Mouse (Mus musculus): ENCODE measurements around the gene Ydjc. TPM values are rescaled to one million over a fixed set of nuclear protein-coding genes. Genes with fewer than 3 reads are reported as not detected.
"Not testable (repeated sequence)": the region's sequence is repeated elsewhere in the genome, so short reads cannot be mapped to it uniquely, and the experiment has no call there.

Ydjc gene
- total RNA-seq, 2 experiments from 2014 or later: 0.61 to 1.2 TPM

DNA sequence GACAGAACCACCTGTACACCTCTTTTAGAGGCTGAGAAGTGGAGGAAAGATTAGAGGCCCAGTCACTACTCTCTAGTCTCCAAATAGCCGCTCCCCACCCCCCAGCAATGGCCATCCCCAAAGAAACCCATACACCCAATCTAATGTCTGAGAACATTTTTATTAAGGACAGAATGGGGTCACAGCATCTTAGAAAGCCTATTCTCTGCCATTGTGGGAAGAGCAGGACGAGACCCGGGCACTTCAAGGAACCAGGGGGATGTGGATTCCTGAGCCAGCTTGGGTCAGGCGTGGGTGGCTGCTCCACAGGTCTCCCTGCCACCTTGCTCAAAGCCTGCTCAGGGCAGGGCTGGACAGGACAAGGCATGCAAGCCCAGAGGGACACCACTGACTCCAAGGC is 7.5 kb downstream of the Ydjc start:
- no peak for DNase-seq

DNA sequence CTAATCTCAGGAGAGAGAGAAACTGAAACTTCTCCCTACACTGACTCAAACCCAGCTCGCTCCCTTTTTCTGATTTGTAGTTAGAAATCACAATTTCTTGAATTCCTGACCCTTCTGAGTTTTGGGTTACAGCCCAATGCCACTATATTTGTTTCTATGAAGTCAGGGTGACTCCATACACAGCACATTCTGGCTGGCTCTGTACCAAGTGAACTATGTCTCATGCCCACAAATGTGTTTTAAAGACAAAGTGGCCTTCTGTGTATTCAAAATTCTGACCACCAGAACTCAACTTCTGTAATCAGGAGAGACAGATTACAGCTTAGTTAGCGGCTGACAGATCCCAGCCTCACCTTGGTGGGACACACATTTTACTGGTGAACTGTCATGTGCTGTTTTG is 9.9 kb downstream of the Ydjc start:
- DNase-seq: no peak

DNA sequence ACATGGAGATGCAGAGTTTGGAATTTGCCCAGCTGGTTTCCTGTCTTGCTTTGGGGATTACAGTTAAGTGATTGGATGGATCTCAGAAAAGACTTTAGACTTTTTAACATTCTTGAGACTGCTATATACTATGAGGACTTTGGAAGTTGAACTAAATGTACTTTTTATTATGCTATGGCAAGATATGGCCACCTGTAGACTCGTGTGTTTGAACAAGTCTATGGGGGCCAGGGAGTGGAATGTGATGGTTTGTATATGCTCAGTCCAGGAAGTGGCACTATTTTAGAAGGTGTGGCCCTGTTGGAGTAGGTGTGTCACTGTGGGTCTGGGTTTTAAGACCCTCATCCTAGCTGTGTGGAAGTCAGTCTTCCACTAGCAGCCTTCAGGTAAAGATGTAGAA is 21.1 kb downstream of the Ydjc start:
- DNase-seq: not testable (repeated sequence)

DNA sequence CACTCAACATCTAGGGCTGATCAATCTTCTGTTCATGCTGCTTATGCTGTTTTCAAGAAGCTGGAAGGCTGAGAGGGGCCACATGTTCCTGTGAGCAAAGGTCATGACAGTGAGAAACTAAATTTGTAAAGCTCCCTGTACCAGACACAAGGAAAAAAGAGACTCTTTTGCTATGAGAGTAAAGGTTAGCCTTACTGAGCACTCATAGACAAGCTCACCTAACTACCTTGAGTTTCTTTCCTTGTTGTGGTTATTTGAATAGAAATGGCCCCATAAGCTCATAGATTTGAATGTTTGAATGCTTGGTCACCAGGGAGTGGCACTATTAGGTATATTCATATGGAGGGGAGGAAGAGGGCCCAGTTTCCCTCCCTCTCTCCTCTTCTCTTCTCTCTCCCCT is 22.8 kb downstream of the Ydjc start:
- no peak for DNase-seq

DNA sequence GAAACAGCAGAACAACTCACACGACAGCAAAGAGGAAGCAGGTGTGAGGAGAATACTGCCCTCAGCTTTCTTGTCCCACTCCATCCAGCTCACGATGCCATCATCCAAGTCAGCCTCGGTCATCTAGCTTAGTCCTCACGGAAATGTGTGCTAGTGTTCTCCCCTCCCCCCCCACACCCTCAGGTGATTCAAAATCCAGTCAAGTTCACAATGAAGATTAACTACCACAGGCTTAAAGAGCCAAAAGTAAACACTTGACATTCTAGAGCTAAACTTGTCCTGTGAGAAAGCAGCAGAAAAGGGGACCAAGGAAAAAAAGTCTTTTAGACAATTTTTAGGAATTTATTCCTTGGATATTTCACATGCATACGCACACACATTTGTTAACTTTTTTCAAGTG is 23.6 kb downstream of the Ydjc start:
- no peak for DNase-seq

DNA sequence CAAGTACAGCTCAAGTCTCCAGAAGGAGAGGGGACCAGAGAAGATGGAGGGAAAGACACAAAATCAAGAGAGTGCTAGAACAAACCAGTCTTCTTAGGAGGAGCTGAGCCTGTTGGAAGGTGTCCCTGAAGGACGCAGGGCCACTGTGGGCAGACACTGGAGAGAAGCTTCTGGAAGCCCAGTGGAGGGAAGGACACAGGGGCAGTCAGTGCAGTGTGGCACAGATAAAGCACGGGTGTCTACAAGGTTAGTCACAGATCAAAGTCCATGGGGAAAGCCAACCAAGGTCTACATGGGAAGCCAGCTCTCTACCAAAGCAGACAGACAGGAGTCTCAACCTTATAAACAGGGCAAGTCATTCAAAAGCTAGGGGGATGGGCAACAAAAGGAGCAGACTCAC is 31.3 kb downstream of the Ydjc start:
- no peak for DNase-seq

DNA sequence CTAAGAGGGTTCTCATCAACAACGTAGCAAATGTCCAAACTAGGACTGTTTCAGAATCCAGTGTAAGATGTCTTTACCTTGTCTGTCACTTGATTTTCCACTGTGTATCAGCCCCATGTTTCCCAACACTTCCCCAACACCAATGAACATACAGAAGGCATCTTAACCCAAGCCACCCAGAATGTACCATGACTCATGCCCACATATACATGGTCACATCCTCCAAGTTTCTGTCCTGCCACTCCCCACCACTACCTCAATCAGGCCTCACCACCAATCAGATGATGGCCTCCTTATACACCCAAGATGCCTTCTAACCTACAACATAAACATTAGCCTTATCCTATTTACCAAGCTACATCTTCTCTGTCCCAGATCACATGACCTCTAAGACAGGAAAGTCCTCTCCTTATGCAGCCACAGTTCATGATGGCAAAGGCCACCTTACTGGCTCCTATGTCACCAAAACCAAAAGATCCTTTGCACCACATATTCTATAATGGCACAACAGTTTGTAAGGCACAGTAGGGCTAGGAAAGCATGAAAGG is 33.3 kb downstream of the Ydjc start:
- DNase-seq: no peak

DNA sequence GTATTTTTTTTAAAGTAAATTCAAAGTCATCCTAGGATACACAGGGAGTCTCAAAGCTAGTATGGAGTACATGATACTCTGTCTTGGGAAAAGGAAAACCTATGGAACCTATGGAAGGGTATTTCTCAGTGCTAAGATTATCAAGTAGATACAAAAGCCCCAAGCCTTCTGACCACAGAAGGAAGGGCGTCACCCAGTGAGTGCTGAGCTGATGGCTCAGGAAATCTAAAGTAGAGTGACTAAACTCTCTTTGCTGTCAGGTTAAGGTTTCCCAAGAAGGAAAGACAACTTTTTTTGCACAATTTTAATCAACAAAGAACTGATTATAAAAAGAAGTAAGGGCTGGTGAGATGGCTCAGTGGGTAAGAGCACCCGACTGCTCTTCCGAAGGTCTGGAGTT is 35.3 kb downstream of the Ydjc start:
- no peak for DNase-seq

DNA sequence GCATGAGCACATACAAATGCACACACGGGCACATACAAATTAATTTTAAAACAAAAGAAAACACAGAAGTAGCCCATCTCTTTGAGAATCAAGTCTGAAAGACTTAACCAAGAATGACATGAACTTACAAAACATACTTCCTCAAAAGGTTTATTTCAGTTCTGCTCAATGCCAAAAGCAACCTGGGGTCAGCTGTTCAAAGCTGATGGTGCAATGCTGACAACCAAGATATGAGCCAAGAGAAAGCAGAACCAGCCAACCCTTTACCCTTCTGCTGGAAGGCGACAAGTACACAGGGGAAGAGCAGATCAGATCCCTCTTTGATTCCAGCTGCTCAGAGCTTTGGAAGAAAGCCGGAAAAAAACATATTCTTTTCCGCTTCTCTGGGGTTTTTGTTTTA is 37.0 kb downstream of the Ydjc start:
- DNase-seq: no peak

DNA sequence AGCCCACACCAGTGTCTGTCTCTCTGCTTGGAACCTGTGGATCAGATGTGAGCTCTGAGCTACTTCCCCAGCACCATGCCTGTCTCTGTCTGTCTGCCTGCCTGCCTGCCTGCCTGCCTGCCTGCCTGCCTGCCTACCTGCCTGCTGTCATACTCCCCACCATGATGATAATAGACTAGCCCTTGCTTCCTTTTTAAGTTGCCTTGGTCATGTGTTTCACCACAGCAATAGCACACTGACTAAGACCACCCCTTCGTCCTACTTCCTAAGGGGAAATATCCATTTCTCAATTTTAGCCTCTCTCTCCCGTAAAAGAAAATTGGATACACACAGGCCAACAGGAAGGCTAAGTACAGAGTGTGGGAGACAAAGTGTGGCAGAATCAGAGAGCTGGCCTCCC is 37.7 kb downstream of the Ydjc start:
- DNase-seq: no peak

DNA sequence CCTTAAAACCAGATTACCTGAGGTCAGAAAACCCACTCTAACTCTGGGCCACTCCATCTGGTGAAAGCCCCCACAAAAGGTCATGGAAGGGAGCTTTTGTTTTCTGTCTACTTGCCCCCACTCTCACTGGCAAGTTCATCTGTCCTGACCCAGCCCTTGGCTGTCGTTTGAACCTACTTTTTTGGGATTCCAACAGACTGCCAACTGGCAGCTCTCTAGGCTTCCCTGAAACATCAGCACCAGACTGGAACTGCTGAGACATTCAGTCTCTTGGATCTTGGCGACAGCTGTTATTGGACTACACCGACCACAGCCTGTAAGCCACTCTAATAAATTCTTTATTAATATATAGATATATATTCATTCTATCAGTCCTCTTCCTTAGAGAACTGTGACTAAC is 38.6 kb downstream of the Ydjc start:
- DNase-seq: no peak

DNA sequence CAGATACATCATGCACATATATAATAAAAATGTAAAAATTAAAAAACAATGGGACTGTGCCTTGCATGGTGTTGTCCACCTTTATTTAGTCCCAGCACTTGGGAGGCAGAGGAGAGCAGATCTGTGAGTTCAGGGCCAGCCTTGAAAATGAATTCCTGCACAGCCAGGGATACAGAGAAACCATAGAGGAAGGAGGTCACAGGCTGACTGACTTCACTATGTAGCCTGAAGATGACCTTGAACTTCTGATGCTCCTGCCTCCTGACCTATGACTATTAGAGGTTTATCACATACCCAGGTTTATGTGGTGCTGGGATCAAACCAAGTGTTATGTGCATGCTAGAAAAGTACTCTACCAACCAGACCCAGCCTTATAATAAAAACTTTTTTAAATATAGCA is 41.1 kb downstream of the Ydjc start:
- no peak for DNase-seq

DNA sequence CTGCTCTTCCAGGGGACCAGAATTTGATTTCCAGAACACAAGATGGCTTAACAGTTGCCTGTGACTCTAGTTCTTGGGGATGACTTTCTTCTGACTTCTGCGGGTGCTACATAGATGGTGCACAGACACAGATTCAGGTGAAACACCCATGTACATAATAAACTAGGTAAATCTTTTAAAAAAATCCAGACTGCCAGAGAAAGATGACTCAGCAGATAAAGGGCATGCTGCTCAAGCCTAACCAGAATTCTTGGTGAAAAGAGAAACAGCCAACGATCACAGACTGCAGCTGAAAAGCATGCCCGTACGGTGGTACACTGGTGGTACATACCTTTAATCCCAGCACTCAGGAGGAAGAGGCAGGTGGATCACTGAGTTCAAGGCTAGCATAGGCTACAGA is 49.4 kb downstream of the Ydjc start:
- DNase-seq: no peak

DNA sequence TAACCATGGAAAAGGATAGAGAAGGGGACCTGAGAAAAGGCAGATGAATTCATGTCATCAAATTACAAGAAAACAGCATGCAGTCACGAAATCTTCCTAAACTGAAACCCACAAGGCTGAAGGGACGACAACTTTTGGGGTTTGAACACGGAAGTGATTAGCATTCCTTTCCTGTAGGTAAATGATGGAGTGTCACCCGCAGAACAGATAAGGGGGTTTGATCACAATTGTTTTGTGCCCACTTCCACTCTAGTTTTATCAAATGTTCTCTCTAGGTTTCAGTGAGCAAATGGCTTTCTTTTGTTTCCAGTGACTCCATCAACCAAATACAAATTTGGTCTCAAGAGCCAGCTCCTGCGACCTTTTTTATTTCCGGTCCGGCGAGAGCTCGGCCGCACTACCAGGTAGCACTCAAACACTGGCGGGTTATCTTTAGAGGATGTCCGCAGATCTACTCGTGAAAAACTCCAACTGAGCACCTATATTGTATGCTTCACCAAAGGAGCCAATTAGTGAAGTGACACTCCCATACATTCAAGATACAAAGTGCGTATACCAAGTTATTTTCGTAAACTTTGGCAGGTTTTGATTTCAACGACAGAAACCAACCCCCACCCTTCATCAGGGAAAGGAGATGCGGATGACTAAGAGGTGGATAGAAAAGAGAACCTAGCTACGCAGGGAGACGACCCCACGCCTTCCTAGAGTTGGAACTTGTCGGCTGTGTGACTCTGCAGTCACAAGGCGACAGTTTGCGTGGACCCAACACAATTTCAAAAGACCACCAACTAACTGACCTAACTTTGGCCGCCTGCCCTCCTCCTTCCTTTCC is 55.9 kb downstream of the Ydjc start:
- DNase-seq: no peak

DNA sequence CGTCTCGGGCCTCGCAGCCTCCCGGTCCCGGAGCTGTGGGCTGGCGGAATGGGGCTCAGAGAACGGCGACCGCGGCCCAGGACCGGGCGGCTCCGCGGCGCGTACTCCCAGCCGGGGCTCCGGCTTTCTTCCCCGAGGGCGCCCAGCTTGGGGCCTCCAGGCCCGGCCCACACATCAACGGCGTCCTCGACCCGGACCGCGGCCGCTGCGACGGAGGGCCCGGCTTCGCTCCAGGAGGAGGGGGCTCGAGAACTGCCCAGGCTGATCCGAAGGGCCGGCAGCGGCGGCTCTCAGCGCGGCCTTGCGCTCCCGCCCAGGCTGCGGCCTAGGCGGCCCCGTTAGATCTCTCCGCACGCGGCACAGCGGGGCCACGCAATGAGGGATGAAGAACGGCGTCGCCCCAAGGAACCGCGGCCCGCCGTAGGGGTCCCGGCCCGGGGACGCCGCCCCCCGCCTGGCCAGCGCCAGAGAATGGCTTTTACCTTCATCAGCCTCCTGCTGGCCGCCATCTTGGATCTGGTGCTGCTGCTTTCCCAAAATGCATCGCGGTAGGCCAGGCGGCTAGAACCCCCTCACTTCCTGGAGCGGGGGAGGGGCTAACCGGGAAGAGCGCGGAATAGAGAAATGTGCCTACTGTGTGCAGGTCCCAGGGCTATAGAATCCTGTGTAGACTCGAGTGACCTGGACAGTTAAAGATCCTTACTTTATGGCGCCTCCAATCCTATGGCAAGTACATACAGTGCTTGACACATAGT is 56.7 kb downstream of the Ydjc start:
- peak; percentile 72 for DNase-seq

DNA sequence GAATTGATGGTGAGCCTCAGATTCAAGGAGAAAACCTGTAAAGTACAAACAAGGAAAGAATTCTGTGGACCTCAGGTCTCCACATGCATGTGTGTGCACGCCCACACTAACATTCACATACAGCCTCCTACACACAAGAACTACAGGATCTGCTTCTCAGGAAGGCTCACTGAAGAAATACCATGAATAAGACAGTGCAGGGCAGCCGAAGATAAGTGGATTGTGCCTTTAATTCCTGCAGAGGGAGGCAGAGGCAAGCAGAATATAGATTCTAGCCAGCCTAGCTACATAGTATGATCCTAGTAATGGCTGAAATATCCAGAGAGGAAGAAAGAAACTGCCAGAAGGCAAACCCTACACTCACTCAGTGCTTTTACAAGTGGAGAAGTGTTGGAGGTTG is 57.6 kb downstream of the Ydjc start:
- no peak for DNase-seq

DNA sequence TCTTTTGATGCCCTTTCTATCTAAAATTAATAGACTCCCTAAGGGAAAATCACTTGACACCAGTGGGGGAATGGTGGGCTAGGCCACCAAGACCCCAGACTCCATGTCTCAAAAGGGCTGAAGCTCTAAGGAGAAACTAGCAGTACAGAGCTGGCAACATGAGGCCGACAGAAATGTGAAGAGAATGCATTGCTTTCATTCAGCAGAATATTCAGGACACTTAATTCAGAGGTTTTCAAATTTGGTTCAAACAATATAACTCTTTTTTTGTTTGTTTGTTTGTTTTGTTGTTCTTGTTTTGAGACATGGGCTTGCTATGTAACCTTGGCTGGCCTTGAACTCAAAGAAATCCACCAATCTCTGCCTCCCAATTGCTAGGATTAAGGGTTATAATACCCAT is 58.1 kb downstream of the Ydjc start, which contains the start of gene Ube2l3:
Gene Ube2l3 (minus strand): TSS at position 101 of the 400 bp plus-strand sequence.
- DNase-seq: no peak

DNA sequence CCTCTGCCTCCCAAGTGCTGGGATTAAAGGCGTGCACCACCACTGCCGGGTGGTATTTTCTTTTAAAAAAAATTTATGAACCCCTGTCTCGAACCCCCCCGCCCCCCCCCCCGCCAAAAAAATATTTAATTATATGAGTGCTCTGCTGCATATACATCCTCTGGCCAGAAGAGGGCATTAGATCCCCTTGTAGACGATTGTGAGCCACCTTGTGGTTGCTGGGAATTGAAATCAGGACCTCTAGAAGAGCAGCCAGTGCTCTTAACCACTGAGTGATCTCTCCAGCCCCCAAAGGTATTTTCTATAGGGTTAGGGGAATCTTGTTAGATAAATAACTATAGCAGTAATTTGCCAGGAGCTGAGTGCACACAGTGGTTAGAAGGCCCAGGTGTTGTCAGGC is 60.6 kb downstream of the Ydjc start:
- DNase-seq: no peak

DNA sequence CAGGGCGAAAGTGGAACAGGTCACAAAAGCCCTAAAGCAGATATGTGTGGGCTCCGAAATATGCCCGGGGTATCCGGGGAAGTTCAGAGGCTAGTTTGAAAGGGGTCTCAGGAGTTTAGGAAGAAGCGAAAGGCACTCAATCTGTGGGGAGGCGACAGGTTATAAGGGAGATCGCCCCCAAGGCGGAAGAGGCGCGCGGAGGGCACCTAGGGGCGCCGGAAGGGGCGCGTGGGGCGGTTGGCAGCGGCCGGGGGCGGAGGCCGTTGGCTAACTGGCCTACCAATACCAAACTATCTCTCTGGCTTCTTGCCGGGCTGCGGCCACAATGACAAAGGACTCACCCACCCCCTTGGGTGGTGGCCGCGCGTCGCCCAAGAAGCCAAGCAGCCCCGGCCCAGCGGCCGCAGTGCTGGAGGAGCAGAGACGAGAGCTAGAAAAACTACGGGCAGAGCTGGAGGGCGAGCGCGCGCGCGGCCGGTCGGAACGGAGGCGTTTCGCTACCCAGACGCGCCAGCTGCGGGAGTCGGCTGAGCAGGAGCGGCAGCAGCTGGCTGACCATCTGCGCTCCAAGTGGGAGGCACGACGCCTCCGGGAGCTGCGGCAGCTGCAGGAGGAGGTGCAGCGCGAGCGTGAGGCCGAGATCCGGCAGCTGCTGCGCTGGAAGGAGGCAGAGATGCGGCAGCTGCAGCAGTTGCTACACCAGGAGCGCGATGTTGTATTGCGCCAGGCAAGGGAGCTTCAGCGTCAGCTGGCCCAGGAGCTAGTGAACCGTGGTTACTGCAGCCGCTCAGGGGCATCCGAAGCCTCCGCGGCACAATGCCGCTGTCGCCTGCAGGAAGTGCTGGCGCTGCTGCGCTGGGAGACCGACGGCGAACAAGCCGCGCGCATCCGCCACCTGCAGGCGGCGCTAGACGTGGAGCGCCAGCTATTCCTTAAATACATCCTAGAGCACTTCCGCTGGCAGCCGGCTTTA is 64.3 kb downstream of the Ydjc start, which contains the start of gene Rimbp3:
Gene Rimbp3 (plus strand): TSS at position 215 of the 973 bp plus-strand sequence.
- DNase-seq: peak; percentile 87

DNA sequence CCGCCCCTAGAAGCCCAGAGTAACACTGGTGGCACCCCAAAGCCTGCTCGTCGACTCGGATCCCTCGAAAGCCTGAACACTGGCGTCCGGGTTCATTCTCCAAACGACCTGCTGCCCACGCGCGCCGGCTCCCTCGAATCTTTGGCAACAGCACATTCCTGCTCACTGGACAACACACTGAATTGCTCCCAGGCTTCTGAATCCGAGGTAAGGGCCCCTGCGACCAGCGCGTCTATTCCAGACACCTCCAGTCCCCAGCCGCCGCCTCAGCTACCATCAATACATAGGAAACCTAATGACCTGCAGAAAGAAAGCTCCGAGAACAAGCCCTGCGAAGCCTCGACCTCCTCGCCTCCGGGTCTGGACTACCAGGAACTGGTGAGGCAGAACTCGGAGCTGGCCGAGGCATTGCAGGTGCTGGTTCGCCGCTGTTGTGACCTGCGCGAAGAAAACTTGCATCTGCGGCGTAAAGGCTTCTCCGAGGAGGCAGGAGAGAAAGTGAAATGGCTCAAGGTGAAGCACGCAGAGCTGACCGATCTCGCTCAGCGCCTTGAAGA is 65.1 kb downstream of the Ydjc start:
- peak; percentile 35 for DNase-seq
